Mouse (Mus musculus): ENCODE results near the gene Madcam1. TPM values are rescaled to one million over a fixed set of nuclear protein-coding genes. Genes with fewer than 3 reads are reported as not detected.
A peak's percentile ranks its signal among the peaks of the same experiment; 100 is the strongest.

Gene Madcam1
- total RNA-seq, 2 experiments from 2014 or later: not detected

GRCm38 (mm10) chr10:79666493-79666892 lies 2.1 kb downstream of the Madcam1 start:
- no peak for ATAC-seq (ENCODE audit: poor library complexity, severe bottlenecking)

GRCm38 (mm10) chr10:79668076-79668475 lies 3.7 kb downstream of the Madcam1 start:
- ATAC-seq (ENCODE audit: poor library complexity, severe bottlenecking): no peak

GRCm38 (mm10) chr10:79668771-79669575 lies 4.6 kb downstream of the Madcam1 start, which contains the start of gene Tpgs1:
Tpgs1 (plus strand) TSS chr10:79669369.
- ATAC-seq (ENCODE audit: poor library complexity, severe bottlenecking): peak; percentile 81

- peak; percentile 48 for ATAC-seq (ENCODE audit: poor library complexity, severe bottlenecking)
Measured at GRCm38 (mm10) chr10:79669576-79670057, 5.3 kb downstream of the Madcam1 start.

- ATAC-seq (ENCODE audit: poor library complexity, severe bottlenecking): peak; percentile 14; the same call in 1 of the 2 replicates
Measured at GRCm38 (mm10) chr10:79670071-79670888, 5.9 kb downstream of the Madcam1 start.

GRCm38 (mm10) chr10:79671396-79672087 lies 7.2 kb downstream of the Madcam1 start:
- ATAC-seq (ENCODE audit: poor library complexity, severe bottlenecking): no peak

GRCm38 (mm10) chr10:79672088-79672455 lies 7.7 kb downstream of the Madcam1 start:
- no peak for ATAC-seq (ENCODE audit: poor library complexity, severe bottlenecking)

- no peak for ATAC-seq (ENCODE audit: poor library complexity, severe bottlenecking)
Measured at GRCm38 (mm10) chr10:79673054-79673453, 8.7 kb downstream of the Madcam1 start.

- no peak for ATAC-seq (ENCODE audit: poor library complexity, severe bottlenecking)
Measured at GRCm38 (mm10) chr10:79675346-79676035, 11.1 kb downstream of the Madcam1 start.

- no peak for ATAC-seq (ENCODE audit: poor library complexity, severe bottlenecking)
Measured at GRCm38 (mm10) chr10:79680606-79681495, 16.5 kb downstream of the Madcam1 start.

GRCm38 (mm10) chr10:79681591-79682245 lies 17.4 kb downstream of the Madcam1 start, which contains the start of gene Cdc34:
Cdc34 (plus strand) TSS chr10:79682195.
- peak; percentile 85 for ATAC-seq (ENCODE audit: poor library complexity, severe bottlenecking)

- ATAC-seq (ENCODE audit: poor library complexity, severe bottlenecking): no peak
Measured at GRCm38 (mm10) chr10:79682551-79682915, 18.2 kb downstream of the Madcam1 start.

- ATAC-seq (ENCODE audit: poor library complexity, severe bottlenecking): no peak
Measured at GRCm38 (mm10) chr10:79682916-79683582, 18.7 kb downstream of the Madcam1 start.

GRCm38 (mm10) chr10:79683726-79684640 lies 19.6 kb downstream of the Madcam1 start:
- no peak for ATAC-seq (ENCODE audit: poor library complexity, severe bottlenecking)

- ATAC-seq (ENCODE audit: poor library complexity, severe bottlenecking): no peak
Measured at GRCm38 (mm10) chr10:79684770-79685600, 20.6 kb downstream of the Madcam1 start.

GRCm38 (mm10) chr10:79686219-79686618 lies 21.9 kb downstream of the Madcam1 start:
- ATAC-seq (ENCODE audit: poor library complexity, severe bottlenecking): no peak

All from megakaryocyte, adult 5-6 weeks (primary cell).